Mouse (Mus musculus) heart, adult 2 months (tissue): ENCODE measurements around the gene Trp53bp2. TPM values are rescaled to one million over a fixed set of nuclear protein-coding genes. Genes with fewer than 3 reads are reported as not detected.
A peak's percentile ranks its signal among the peaks of the same experiment; 100 is the strongest.

Experiments used
- DNase-seq, 2 experiments: peaks; one replicate each; pipeline ENCODE4 v3.0.0; 2021
- H3K27ac ChIP-seq: fragments of 200-600 bp; 2 replicates; pipeline ENCODE4 v1.8.1; 2022
- H3K27me3 ChIP-seq: fragments of 200-500 bp; 2 replicates; pipeline ENCODE4 v1.6.1; 2012; ENCODE audit warnings: mild to moderate bottlenecking, low read length, inconsistent platforms, mixed read lengths; ENCODE audit not compliant: control insufficient read depth, insufficient read depth
- H3K36me3 ChIP-seq: fragments of 200-500 bp; 2 replicates; pipeline ENCODE4 v1.6.1; 2012; ENCODE audit warnings: low read length, inconsistent platforms; ENCODE audit not compliant: control insufficient read depth, insufficient read depth
- H3K4me1 ChIP-seq: fragments of 200-500 bp; 2 replicates; pipeline ENCODE4 v1.6.1; 2011; ENCODE audit warnings: low read length; ENCODE audit not compliant: control insufficient read depth, insufficient read depth
- H3K4me3 ChIP-seq: fragments of 200-600 bp; 2 replicates; pipeline ENCODE4 v1.8.1; 2022
- H3K79me2 ChIP-seq: fragments of 200-500 bp; replicated peaks from 2 replicates; pipeline ENCODE4 v1.6.1; 2012; ENCODE audit warnings: mild to moderate bottlenecking, inconsistent platforms, low read length, moderate library complexity, mixed read lengths; ENCODE audit not compliant: control insufficient read depth, insufficient read depth
- H3K9ac ChIP-seq: fragments of 200-500 bp; 2 replicates; pipeline ENCODE4 v1.6.1; 2012; ENCODE audit warnings: low read depth, mild to moderate bottlenecking, control low read depth, inconsistent platforms, low read length, mixed read lengths
- CTCF ChIP-seq: fragments of 200-600 bp; IDR thresholded peaks from 2 replicates; pipeline ENCODE4 v1.8.1; 2022; ENCODE audit warnings: antibody characterized with exemption, mild to moderate bottlenecking, moderate library complexity
- EP300 ChIP-seq: fragments of 200-500 bp; IDR thresholded peaks from 2 replicates; pipeline ENCODE4 v1.6.1; 2011; ENCODE audit warnings: low read depth, low read length, control low read depth; ENCODE audit not compliant: insufficient read depth
- POLR2A ChIP-seq: fragments of 200-500 bp; IDR thresholded peaks from 2 replicates; pipeline ENCODE4 v1.6.1; 2011; ENCODE audit warnings: mild to moderate bottlenecking, low read depth, low read length, control low read depth; ENCODE audit not compliant: insufficient read depth
- WGBS: fragments of 180-500 bp; shearing (Covaris S2); methylation state at CpG from one replicate; pipeline ENCODE4 v1.1.7; 2018; 5-methylcytosine and 5-hydroxymethylcytosine counted together
- intact Hi-C: fragments of 180-260 bp; cut with DNase I; formaldehyde crosslinking; loops from one replicate; pipeline ENCODE4 v1.15.1; 2025
- long read RNA-seq: library from polyadenylated mRNA; stranded (forward); transcript quantifications from one replicate; pipeline ENCODE4 v2.0.0, GENCODE M21; 2021
- polyA plus RNA-seq: library from polyadenylated mRNA; depleted of rRNA; stranded (reverse); fragments of >200 nt; gene quantifications from 2 replicates; pipeline ENCODE4 v1.2.3, GENCODE M21; 2012; rRNA removed
- total RNA-seq, 2 experiments: library from RNA; stranded (reverse); gene quantifications; 2 replicates each; pipeline ENCODE4 v1.2.3; 2021

The Trp53bp2 gene
- total RNA-seq (10 to 100 TPM in 1 of 2 experiments, 1 to 10 TPM in 1; 8.4 to 11.4 TPM), polyA plus RNA-seq (9.3 and 11.7 TPM in 2 replicates)
- long read RNA-seq, full-length matches to known transcripts, result 3 of 4 reads
- long read RNA-seq, partial matches to known transcripts, result 1 of 4 reads
- long read RNA-seq, other reads (novel, unspliced or antisense), result 0 of 4 reads

GRCm38 (mm10) chr1:182408684-182409327, at the start of gene Trp53bp2:
Gene Trp53bp2, plus strand, starts transcription at chr1:182409172.
- 0 out of 2 replicates have a peak, but pooled peaks have one; percentile 8 for TF ChIP-seq EP300
- TF ChIP-seq CTCF, result peak; percentile 67
- TF ChIP-seq POLR2A, result peak; percentile 81
- peak within 1 kb of the TSS; percentile 97 for H3K9ac ChIP-seq
- H3K4me3 ChIP-seq, result peak within 1 kb of the TSS; percentile 75
- WGBS, result 1% methylated on average over 56 of the region's 71 CpGs
- peak; percentile 99 to 100 for DNase-seq
- peak within 1 kb of the TSS; percentile 97 for H3K27ac ChIP-seq
- no peaks in the 10 kb centered on the region for H3K27me3 ChIP-seq
- peaks cover 7% of the 10 kb centered on the region for H3K4me1 ChIP-seq
- intact Hi-C loops, result loop anchor here (2.0 to 10.0 kb wide), 2 partner anchors 32 to 124 kb away; partner anchors contain the start of gene Degs1
- no peaks in the 10 kb centered on the region for H3K79me2 ChIP-seq
- peaks cover 7% of the 10 kb centered on the region for H3K36me3 ChIP-seq

DNA sequence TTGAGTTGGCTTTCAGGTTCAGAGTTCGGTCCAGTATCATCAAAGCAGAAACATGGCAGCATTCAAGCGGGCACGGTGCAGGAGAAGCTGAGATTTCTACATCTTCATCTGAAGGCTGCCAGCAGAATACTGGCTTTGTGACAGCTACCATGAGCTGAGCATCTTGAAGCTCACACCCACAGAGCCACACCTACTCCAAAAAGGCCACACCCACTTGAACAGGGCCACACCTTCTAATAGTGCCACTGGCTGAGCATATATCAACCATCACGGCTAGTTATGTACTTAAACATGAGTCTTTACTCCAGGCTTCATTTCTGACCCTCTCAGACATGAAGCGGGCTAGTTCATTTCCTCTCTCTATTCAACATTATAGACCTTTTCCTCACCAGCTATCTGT, 46.3 kb upstream of the Trp53bp2 start:
- intact Hi-C loops, result no loop called here
- Histone ChIP-seq H3K27ac (no peak overlapping the region), H3K36me3 (no peaks in the 10 kb centered on the region), H3K4me1 (no peaks in the 10 kb centered on the region), H3K4me3 (no peak overlapping the region), H3K27me3 (no peaks in the 10 kb centered on the region), H3K9ac (no peak overlapping the region), H3K79me2 (no peaks in the 10 kb centered on the region)
- TF ChIP-seq EP300 (no peak), POLR2A (no peak), CTCF (no peak)
- 93% methylated on average over 5 of the region's 5 CpGs for WGBS
- no peak for DNase-seq

- Histone ChIP-seq H3K4me3 (no peak overlapping the region), H3K36me3 (no peaks in the 10 kb centered on the region), H3K27me3 (no peaks in the 10 kb centered on the region), H3K9ac (no peak overlapping the region), H3K79me2 (no peaks in the 10 kb centered on the region), H3K4me1 (peaks cover 2% of the 10 kb centered on the region; the same call in 1 of the 2 replicates), H3K27ac (no peak overlapping the region)
- TF ChIP-seq EP300 (no peak), POLR2A (no peak), CTCF (no peak)
- intact Hi-C loops, result no loop called here
- DNase-seq, result no peak
- WGBS, result 63% methylated on average over 12 of the region's 12 CpGs
These were observed 45.1 kb upstream of the Trp53bp2 start for GRCm38 (mm10) chr1:182363683-182364404.

GRCm38 (mm10) chr1:182368309-182368708, 40.7 kb upstream of the Trp53bp2 start:
- H3K4me1 ChIP-seq, result peaks cover 2% of the 10 kb centered on the region; the same call in 1 of the 2 replicates
- intact Hi-C loops, result no loop called here
- no peak for DNase-seq
- H3K27me3 ChIP-seq, result no peaks in the 10 kb centered on the region
- TF ChIP-seq POLR2A (no peak), CTCF (no peak), EP300 (no peak)
- H3K27ac ChIP-seq, result no peak overlapping the region
- no peak overlapping the region for H3K9ac ChIP-seq
- 57% methylated on average over 7 of the region's 7 CpGs for WGBS
- H3K4me3 ChIP-seq, result no peak overlapping the region
- no peaks in the 10 kb centered on the region for H3K79me2 ChIP-seq
- H3K36me3 ChIP-seq, result no peaks in the 10 kb centered on the region

DNA sequence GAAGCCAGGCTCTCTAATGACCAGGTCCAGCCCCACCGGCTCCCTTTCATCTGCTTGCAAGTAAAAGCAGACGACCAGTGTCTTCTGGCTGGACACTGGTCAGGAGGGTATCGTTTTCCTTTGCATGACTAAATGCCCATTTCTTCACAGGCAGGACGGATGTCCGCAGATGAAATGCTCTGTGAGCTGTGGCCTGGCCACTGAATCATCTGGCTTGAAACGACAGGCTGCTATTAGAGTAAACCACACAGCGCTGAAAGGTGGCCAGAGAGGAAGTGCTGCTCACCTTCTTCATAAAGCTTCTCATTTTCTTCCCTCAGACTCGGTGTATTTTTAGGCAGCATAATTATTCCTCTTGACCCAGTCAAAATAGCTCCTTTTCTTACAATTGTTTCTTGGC, 40.2 kb upstream of the Trp53bp2 start:
- Histone ChIP-seq H3K9ac (no peak overlapping the region), H3K4me3 (no peak overlapping the region), H3K79me2 (no peaks in the 10 kb centered on the region), H3K27me3 (0 out of 2 replicates have a peak, but pooled peaks cover 2% of the 10 kb centered on the region), H3K36me3 (no peaks in the 10 kb centered on the region), H3K27ac (no peak overlapping the region), H3K4me1 (peaks cover 2% of the 10 kb centered on the region; the same call in 1 of the 2 replicates)
- TF ChIP-seq CTCF (no peak), EP300 (no peak), POLR2A (no peak)
- 40% methylated on average over 8 of the region's 8 CpGs for WGBS
- intact Hi-C loops, result no loop called here
- no peak for DNase-seq
